Mouse (Mus musculus) hematopoietic stem cell, adult 5-6 weeks (primary cell): ENCODE measurements around the gene Hba-x. TPM values are rescaled to one million over a fixed set of nuclear protein-coding genes. Genes with fewer than 3 reads are reported as not detected.
A peak's percentile ranks its signal among the peaks of the same experiment; 100 is the strongest.

Experiments used
- ATAC-seq, 2 experiments: fragments of 125-278 bp in 1 of 2; replicated peaks in 1 of 2; 2 replicates each; pipeline ENCODE4 v1.8.0; 2016 to 2017; ENCODE audit warnings: inconsistent platforms in 2 of 2, mild to moderate bottlenecking in 2 of 2, moderate number of reproducible peaks in 2 of 2, low read depth in 1 of 2, moderate TSS enrichment in 1 of 2; ENCODE audit not compliant: low FRiP score in 2 of 2, poor library complexity in 2 of 2, severe bottlenecking in 2 of 2, insufficient read depth in 1 of 2, low TSS enrichment in 1 of 2
- total RNA-seq: library from RNA; stranded (forward); fragments of 172-1452, 232-1000 nt; gene quantifications from 2 replicates; pipeline ENCODE4 v1.2.3, GENCODE M21; 2017

Hba-x gene
- total RNA-seq, result not detected in 2 replicates

DNA sequence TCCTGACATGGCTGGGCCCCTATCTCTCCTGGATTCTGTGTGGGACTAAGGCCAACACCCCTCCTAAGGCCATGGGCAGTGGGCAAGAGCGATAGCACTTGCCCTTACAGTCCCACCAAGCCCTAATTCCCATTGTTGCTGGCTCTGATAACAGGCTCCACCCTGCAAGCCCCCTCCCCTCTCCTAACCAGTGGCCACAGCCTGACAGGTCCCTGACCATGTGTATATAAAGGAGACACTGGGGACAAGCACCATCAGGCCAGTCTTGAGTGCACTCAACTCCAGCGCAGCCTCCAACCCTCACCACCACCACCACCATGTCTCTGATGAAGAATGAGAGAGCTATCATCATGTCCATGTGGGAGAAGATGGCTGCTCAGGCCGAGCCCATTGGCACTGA, at the start of gene Hba-x:
Gene Hba-x (plus strand): TSS at position 54 of the 400 bp plus-strand sequence.
- no peak for ATAC-seq

GRCm38 (mm10) chr11:32227041-32227440, 49.2 kb upstream of the Hba-x start:
- no peak for ATAC-seq

GRCm38 (mm10) chr11:32227555-32227954, 48.6 kb upstream of the Hba-x start:
- ATAC-seq, result no peak

GRCm38 (mm10) chr11:32228292-32228845, 47.8 kb upstream of the Hba-x start:
- ATAC-seq, result no peak

DNA sequence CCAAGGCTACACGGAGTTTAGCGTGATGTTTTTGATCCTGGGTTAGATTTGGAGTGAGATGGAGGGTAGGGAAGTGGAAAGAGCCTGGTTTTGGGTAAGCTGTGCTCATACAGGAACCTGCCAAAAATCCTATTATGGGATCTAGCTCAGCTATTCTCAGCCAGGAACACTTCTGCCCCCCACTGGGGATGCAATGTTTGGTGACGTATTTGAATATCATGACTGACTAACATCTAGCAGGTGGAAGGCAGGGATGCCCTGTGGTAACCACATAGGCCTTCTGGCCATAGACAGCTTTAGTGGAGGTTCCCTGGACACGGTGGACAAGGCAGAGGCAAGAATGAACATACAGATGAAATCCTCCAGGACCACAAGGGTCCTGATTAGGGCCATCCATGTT, 46.0 kb upstream of the Hba-x start:
- ATAC-seq, result no peak

GRCm38 (mm10) chr11:32231125-32231524, 45.1 kb upstream of the Hba-x start:
- no peak for ATAC-seq

DNA sequence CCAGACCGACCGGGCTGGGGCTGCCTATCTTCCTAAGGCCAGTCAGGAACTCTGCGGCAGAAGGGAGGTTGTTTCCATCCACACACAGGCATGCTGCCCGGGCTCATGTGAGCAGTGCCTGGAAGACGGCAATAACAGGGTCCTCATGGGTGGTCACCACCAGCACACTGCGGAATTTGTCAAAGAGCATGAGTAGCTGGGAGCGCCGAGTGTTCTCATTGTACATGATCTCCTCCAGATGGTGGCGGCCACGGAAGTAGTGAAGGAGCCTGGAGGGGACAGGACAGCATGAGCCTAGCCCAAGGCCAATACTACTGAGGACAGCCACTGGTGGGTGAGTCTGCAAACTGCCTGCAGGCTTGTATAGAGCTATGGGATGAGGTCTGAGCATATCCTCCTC, 43.4 kb upstream of the Hba-x start:
- ATAC-seq, result no peak

- no peak for ATAC-seq
Measured at GRCm38 (mm10) chr11:32233895-32234294, 42.3 kb upstream of the Hba-x start.

DNA sequence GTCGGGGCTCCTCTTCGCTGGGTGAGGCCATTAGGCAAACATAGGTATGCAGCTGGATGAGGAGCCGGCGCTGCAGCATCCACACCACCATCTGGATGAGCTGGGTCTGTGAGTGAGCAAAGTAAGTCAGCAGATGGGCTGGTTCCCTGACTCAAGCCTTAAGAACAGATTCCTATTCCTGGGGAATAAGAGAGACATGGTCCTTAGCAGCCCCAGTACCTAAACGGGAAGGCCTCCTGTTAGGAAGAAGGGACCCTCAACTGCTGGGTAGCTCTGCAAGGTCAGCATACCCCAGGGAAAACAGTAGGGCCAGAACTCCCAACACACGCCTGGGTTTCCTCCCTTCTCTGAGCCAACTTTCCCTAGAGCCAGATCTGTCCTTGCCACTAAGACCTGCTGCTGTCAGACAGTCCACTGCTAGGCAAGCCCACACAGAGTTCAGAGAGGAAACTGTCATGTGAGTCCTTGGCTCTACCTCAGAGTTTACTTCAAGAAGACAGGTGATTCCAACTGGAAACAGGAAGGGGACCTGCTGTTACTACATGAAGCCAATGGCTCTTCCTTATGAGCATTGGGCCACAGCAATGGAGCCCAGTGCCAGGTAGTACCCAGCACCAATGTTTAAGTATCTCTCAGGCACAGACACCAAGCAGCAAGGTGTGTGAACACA, 41.2 kb upstream of the Hba-x start:
- ATAC-seq, result no peak

- ATAC-seq, result no peak
Measured at GRCm38 (mm10) chr11:32235646-32236045, 40.6 kb upstream of the Hba-x start.

DNA sequence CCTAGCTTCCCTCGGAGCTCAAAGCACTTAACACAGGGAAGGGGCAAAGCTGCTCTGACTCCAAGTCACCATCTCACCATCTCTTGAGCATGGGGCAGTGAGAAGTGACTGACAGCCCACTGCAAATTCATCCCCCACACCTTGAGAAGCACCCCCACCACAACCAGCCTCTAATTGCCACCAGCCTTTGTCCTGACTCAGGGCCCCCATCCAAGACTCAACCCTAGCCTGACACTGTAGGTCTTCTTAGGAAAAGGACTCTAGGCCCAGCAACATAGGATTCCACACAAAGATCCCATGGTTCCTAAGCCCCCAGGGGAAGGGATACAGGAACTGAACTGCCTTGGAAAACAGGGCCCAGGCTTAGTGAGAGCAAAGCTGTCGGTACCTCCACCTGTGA, 40.1 kb upstream of the Hba-x start:
- ATAC-seq, result no peak

DNA sequence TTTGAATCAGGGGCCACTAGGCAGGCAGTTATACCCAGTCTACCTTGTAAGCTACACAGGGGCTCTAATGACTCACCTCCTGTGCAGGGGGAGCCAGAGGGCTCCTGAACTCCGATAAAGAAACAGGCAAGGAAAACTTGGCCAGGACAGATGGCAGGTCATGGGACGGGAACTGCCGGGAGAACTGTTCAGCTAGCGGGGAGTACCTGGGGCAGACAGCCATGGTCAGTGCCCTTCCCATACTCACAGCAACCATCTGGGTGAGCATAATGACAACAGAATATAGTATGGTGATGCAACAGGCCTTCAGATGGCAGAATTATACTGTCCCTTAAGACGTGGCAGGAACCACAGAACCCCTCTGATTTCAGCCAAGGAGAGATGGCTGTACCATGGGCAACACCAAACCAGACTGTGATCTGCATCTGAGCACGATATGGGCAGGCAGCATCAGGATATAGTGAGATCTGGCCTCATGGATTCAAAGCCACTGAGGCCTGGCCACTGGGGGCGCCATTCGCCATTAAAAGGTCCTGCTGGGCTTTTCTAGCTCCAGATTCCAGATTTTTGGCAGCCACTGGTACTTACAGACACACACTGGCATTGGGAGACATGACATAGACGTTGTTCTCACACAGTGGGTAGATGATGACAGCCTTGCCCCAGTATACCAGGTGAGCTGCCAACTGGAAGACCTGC, 39.3 kb upstream of the Hba-x start:
- peak in 1 of 2 experiments; percentile 59; a peak in 1 of 4 replicates for ATAC-seq

GRCm38 (mm10) chr11:32237411-32237795, 38.8 kb upstream of the Hba-x start:
- ATAC-seq, result no peak

DNA sequence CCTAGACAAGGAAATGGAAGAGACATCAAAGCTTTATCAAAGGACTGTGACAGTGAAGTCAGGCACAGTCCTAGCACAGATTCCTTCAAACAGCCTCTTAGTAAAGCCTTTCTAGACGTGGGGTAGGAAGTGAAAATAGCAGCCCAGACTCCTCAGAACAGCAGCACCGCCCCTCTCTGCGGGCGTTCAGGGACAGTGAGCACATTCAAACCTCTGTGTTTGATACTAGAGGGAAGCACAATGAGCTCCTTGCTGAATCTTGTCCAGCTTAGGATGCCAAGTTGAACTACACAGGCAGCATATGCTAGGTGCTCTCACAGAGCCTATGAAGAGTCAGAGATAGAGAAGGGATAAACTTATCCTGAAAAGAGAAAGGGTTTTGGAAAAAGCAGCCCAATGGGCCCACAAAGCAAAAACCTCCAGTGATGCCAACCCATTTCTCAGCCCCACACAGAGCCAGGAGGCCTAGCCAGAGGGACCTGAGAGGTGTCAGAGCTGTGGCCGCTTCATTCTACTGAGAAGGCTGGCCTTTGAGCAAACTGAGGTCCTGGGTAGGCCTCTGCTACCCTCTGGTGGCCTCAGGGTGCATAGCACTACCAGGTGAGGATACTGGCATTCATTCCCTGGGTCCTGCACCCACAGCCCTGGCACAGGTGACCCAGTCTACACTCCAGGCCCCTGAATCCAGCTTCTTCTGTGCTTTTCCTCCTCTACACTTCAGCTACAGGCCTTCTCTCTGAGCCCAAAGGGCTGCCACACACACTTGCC, 37.9 kb upstream of the Hba-x start:
- peak; percentile 81 to 90 for ATAC-seq

- ATAC-seq, result no peak
Measured at GRCm38 (mm10) chr11:32241391-32241790, 34.8 kb upstream of the Hba-x start.

- ATAC-seq, result no peak
Measured at GRCm38 (mm10) chr11:32242209-32242608, 34.0 kb upstream of the Hba-x start.

GRCm38 (mm10) chr11:32243205-32243955, 32.8 kb upstream of the Hba-x start:
- no peak for ATAC-seq
